10 mouse cellular contexts compared by ENCODE assay signal in genomic region chr9:66127884-66128283, GRCm38 (mm10). TPM values are rescaled to one million over a fixed set of nuclear protein-coding genes. Genes with fewer than 3 reads are reported as not detected.
DNase-seq lines count a peak whose midpoint lies in the region; ATAC-seq and TF ChIP-seq lines count a peak whose summit lies in the region.
"Had no signal": no experiment of that assay in that cellular context is flagged by ENCODE, and none has a peak within 500 bp of the region (broad histone marks: within the 10 kb centered on the region; RNA-seq: fewer than 3 reads in every experiment).

No protein-coding gene starts in this region.

- no peaks in the 10 kb centered on the region for H3K27me3 ChIP-seq in lung, embryonic 14.5 days (ENCODE audit: insufficient read depth, low read length)
- no peaks in the 10 kb centered on the region for H3K27me3 ChIP-seq in lung, postnatal 0 days (replicated peaks; ENCODE audit: insufficient read depth, low read length)
- H3K27me3 ChIP-seq in forebrain, embryonic 14.5 days (replicated peaks; ENCODE audit: control insufficient read depth, insufficient read depth, low read length): no peaks in the 10 kb centered on the region
- H3K27me3 ChIP-seq in limb, embryonic 13.5 days: no peaks in the 10 kb centered on the region
- no peaks in the 10 kb centered on the region for H3K27me3 ChIP-seq in neural tube, embryonic 13.5 days

- H3K9ac ChIP-seq in lung, embryonic 14.5 days: no peak overlapping the region
- H3K9ac ChIP-seq in lung, postnatal 0 days (replicated peaks; ENCODE audit: low read depth): no peak overlapping the region
- H3K9ac ChIP-seq in forebrain, embryonic 14.5 days (ENCODE audit: low read length): no peak overlapping the region
- 0 out of 2 replicates have a peak overlapping the region, but pooled peaks have one; percentile 81 for H3K9ac ChIP-seq in limb, embryonic 13.5 days
- no peak overlapping the region for H3K9ac ChIP-seq in neural tube, embryonic 13.5 days

- peak overlapping the region; percentile 78 for H3K4me2 ChIP-seq in lung, embryonic 14.5 days
- H3K4me2 ChIP-seq in lung, postnatal 0 days (replicated peaks; ENCODE audit: low read depth, low read length): no peak overlapping the region
- H3K4me2 ChIP-seq in forebrain, embryonic 14.5 days (ENCODE audit: low read length): peak overlapping the region; percentile 81; the same call in 1 of the 2 replicates
- peak overlapping the region; percentile 74 for H3K4me2 ChIP-seq in limb, embryonic 13.5 days (replicated peaks)
- H3K4me2 ChIP-seq in neural tube, embryonic 13.5 days: peak overlapping the region; percentile 77

- peaks cover 14% of the 10 kb centered on the region for H3K36me3 ChIP-seq in lung, embryonic 14.5 days (ENCODE audit: insufficient read depth)
- H3K36me3 ChIP-seq in lung, postnatal 0 days (ENCODE audit: insufficient read depth, low read length): no peaks in the 10 kb centered on the region; the same call in 1 of the 2 replicates
- peaks cover 3% of the 10 kb centered on the region for H3K36me3 ChIP-seq in forebrain, embryonic 14.5 days (ENCODE audit: control insufficient read depth, insufficient read depth, low read length)
- peaks cover 28% of the 10 kb centered on the region for H3K36me3 ChIP-seq in limb, embryonic 13.5 days
- peaks cover 14% of the 10 kb centered on the region for H3K36me3 ChIP-seq in neural tube, embryonic 13.5 days

- TF ChIP-seq CTCF in lung, embryonic 14.5 days (IDR thresholded peaks at IDR 0.05; ENCODE audit: low read depth): no peak
- TF ChIP-seq CTCF in lung, postnatal 0 days (IDR thresholded peaks at IDR 0.05): no peak

- TF ChIP-seq EP300 in lung, postnatal 0 days (IDR thresholded peaks at IDR 0.05): no peak

- DNase-seq in lung, embryonic 14.5 days: no peak
- DNase-seq in lung, postnatal 0 days (ENCODE audit: low spot score): no peak
- DNase-seq in forebrain, embryonic 14.5 days (ENCODE audit: low spot score): no peak
- DNase-seq in embryo, embryonic 11 days: no peak
- DNase-seq in layer of hippocampus, adult 9-10 months (ENCODE audit: low spot score): no peak
- DNase-seq: cerebellum, adult 2 months; right cerebral cortex, postnatal 14 days; thymus, postnatal 36 days had no signal

- H3K9me3 ChIP-seq in lung, embryonic 14.5 days (ENCODE audit: low read depth, low read length): no peaks in the 10 kb centered on the region
- H3K9me3 ChIP-seq in lung, postnatal 0 days (ENCODE audit: low read length): no peaks in the 10 kb centered on the region
- no peaks in the 10 kb centered on the region for H3K9me3 ChIP-seq in forebrain, embryonic 14.5 days (replicated peaks; ENCODE audit: control insufficient read depth, low read length)
- no peaks in the 10 kb centered on the region for H3K9me3 ChIP-seq in limb, embryonic 13.5 days
- no peaks in the 10 kb centered on the region for H3K9me3 ChIP-seq in neural tube, embryonic 13.5 days

- H3K4me1 ChIP-seq in lung, embryonic 14.5 days (ENCODE audit: insufficient read depth): peaks cover 7% of the 10 kb centered on the region
- H3K4me1 ChIP-seq in lung, postnatal 0 days (ENCODE audit: insufficient read depth, low read depth, low read length): peaks cover 3% of the 10 kb centered on the region; the same call in 1 of the 2 replicates
- peaks cover 22% of the 10 kb centered on the region for H3K4me1 ChIP-seq in forebrain, embryonic 14.5 days (ENCODE audit: control insufficient read depth, insufficient read depth, low read length)
- peaks cover 30% of the 10 kb centered on the region for H3K4me1 ChIP-seq in limb, embryonic 13.5 days
- H3K4me1 ChIP-seq in neural tube, embryonic 13.5 days (replicated peaks): peaks cover 37% of the 10 kb centered on the region

- no peak for ATAC-seq in lung, embryonic 14.5 days (ENCODE audit: insufficient read depth)
- ATAC-seq in lung, postnatal 0 days: no peak
- no peak for ATAC-seq in forebrain, embryonic 14.5 days
- ATAC-seq in limb, embryonic 13.5 days (ENCODE audit: low FRiP score, low read depth): no peak
- no peak for ATAC-seq in neural tube, embryonic 13.5 days (ENCODE audit: low read depth)

- no peak overlapping the region for H3K27ac ChIP-seq in lung, embryonic 14.5 days (ENCODE audit: low read depth)
- no peak overlapping the region for H3K27ac ChIP-seq in lung, postnatal 0 days (ENCODE audit: low read length)
- no peak overlapping the region for H3K27ac ChIP-seq in forebrain, embryonic 14.5 days (ENCODE audit: low read depth, low read length)
- H3K27ac ChIP-seq in limb, embryonic 13.5 days: no peak overlapping the region
- H3K27ac ChIP-seq in neural tube, embryonic 13.5 days (replicated peaks): no peak overlapping the region

- whole genome bisulfite sequencing in lung, embryonic 14.5 days: 88% methylated on average over 4 of the region's 4 CpGs
- WGBS in lung, postnatal 0 days: 79% methylated on average over 4 of the region's 4 CpGs
- 95% methylated on average over 4 of the region's 4 CpGs for WGBS in forebrain, embryonic 14.5 days
- WGBS in limb, embryonic 13.5 days: 95% methylated on average over 4 of the region's 4 CpGs
- 94% methylated on average over 4 of the region's 4 CpGs for WGBS in neural tube, embryonic 13.5 days

- H3K4me3 ChIP-seq in lung, embryonic 14.5 days (ENCODE audit: low read depth, low read length): no peak overlapping the region; the same call in none of the 2 replicates
- no peak overlapping the region for H3K4me3 ChIP-seq in lung, postnatal 0 days (ENCODE audit: low read depth, low read length)
- no peak overlapping the region for H3K4me3 ChIP-seq in forebrain, embryonic 14.5 days (ENCODE audit: low read depth, low read length)
- peak overlapping the region; percentile 69 for H3K4me3 ChIP-seq in limb, embryonic 13.5 days
- H3K4me3 ChIP-seq in neural tube, embryonic 13.5 days: peak overlapping the region; percentile 66; the same call in 1 of the 2 replicates

RNA-seq across cellular contexts. Expression of gene Ciao2a, which starts 1.5 kb away (rescaled TPM):
- 145 and 151 TPM in 2 replicates for polyA plus RNA-seq in lung, embryonic 14.5 days (2014; fragmentation: Nextera tagmentation; extraction: Ambion mirVana)
- 110 and 111 TPM in 2 replicates for polyA plus RNA-seq in lung, postnatal 0 days (2015; fragmentation: Nextera tagmentation; extraction: Ambion mirVana)
- 79.8 and 81.2 TPM in 2 replicates for polyA plus RNA-seq in forebrain, embryonic 14.5 days (2014; fragmentation: Nextera tagmentation; extraction: Ambion mirVana)
- polyA plus RNA-seq in limb, embryonic 13.5 days (2015; fragmentation: Nextera tagmentation; extraction: Ambion mirVana): 173 and 178 TPM in 2 replicates
- 99.2 and 110 TPM in 2 replicates for polyA plus RNA-seq in neural tube, embryonic 13.5 days (2015; fragmentation: Nextera tagmentation; extraction: Ambion mirVana)

RNA-seq across cellular contexts. Expression of gene Snx1, which starts 1.5 kb away (rescaled TPM):
- 116 TPM in 2 replicates for polyA plus RNA-seq in lung, embryonic 14.5 days (2014; fragmentation: Nextera tagmentation; extraction: Ambion mirVana)
- polyA plus RNA-seq in lung, postnatal 0 days (2015; fragmentation: Nextera tagmentation; extraction: Ambion mirVana): 108 and 112 TPM in 2 replicates
- polyA plus RNA-seq in forebrain, embryonic 14.5 days (2014; fragmentation: Nextera tagmentation; extraction: Ambion mirVana): 111 and 120 TPM in 2 replicates
- polyA plus RNA-seq in limb, embryonic 13.5 days (2015; fragmentation: Nextera tagmentation; extraction: Ambion mirVana): 128 and 134 TPM in 2 replicates
- polyA plus RNA-seq in neural tube, embryonic 13.5 days (2015; fragmentation: Nextera tagmentation; extraction: Ambion mirVana): 83.5 and 84.3 TPM in 2 replicates

RNA-seq across cellular contexts. Expression of gene Dapk2, which starts 30.1 kb away (rescaled TPM):
- polyA plus RNA-seq in lung, embryonic 14.5 days (2014; fragmentation: Nextera tagmentation; extraction: Ambion mirVana): 5.9 and 7.6 TPM in 2 replicates
- 60.9 and 66.6 TPM in 2 replicates for polyA plus RNA-seq in lung, postnatal 0 days (2015; fragmentation: Nextera tagmentation; extraction: Ambion mirVana)
- 2.2 and 2.3 TPM in 2 replicates for polyA plus RNA-seq in forebrain, embryonic 14.5 days (2014; fragmentation: Nextera tagmentation; extraction: Ambion mirVana)
- 6.3 and 7.4 TPM in 2 replicates for polyA plus RNA-seq in limb, embryonic 13.5 days (2015; fragmentation: Nextera tagmentation; extraction: Ambion mirVana)
- 1.3 and 2.5 TPM in 2 replicates for polyA plus RNA-seq in neural tube, embryonic 13.5 days (2015; fragmentation: Nextera tagmentation; extraction: Ambion mirVana)

RNA-seq across cellular contexts. Expression of gene Snx22, which starts 58.4 kb away (rescaled TPM):
- 11.0 and 11.1 TPM in 2 replicates for polyA plus RNA-seq in lung, embryonic 14.5 days (2014; fragmentation: Nextera tagmentation; extraction: Ambion mirVana)
- 25.7 and 28.3 TPM in 2 replicates for polyA plus RNA-seq in lung, postnatal 0 days (2015; fragmentation: Nextera tagmentation; extraction: Ambion mirVana)
- 3.6 and 4.8 TPM in 2 replicates for polyA plus RNA-seq in forebrain, embryonic 14.5 days (2014; fragmentation: Nextera tagmentation; extraction: Ambion mirVana)
- polyA plus RNA-seq in limb, embryonic 13.5 days (2015; fragmentation: Nextera tagmentation; extraction: Ambion mirVana): 5.0 and 5.3 TPM in 2 replicates
- 5.3 and 6.6 TPM in 2 replicates for polyA plus RNA-seq in neural tube, embryonic 13.5 days (2015; fragmentation: Nextera tagmentation; extraction: Ambion mirVana)

Comparison
In these comparisons a context has a peak if more than half of its experiments do, and no peak if none do; other contexts are left out.
1. H3K4me3 ChIP-seq: peak in limb, embryonic 13.5 days (single experiment) and neural tube, embryonic 13.5 days (single experiment); none in lung, embryonic 14.5 days (single experiment), lung, postnatal 0 days (single experiment) and forebrain, embryonic 14.5 days (single experiment).